Mouse (Mus musculus) ES-E14 (cell line): ENCODE measurements around the gene Capzb.

Experiments
- HCFC1 ChIP-seq: IDR thresholded peaks from 2 replicates; pipeline ENCODE4 v1.6.1; 2012; ENCODE audit warnings: low read length, inconsistent platforms, borderline replicate concordance; ENCODE audit not compliant: insufficient read depth
- MAFK ChIP-seq: IDR thresholded peaks from 2 replicates; pipeline ENCODE4 v1.6.1; 2014; ENCODE audit warnings: mild to moderate bottlenecking, low read depth, low read length, inconsistent platforms; ENCODE audit not compliant: insufficient read depth
- ZC3H11A ChIP-seq: IDR thresholded peaks from 2 replicates; pipeline ENCODE4 v1.6.1; 2012; ENCODE audit warnings: low read depth, mild to moderate bottlenecking, inconsistent platforms, low read length, borderline replicate concordance
- ZNF384 ChIP-seq: IDR thresholded peaks from 2 replicates; pipeline ENCODE4 v1.6.1; 2012; ENCODE audit warnings: low read depth, low read length, inconsistent platforms

- TF ChIP-seq MAFK = no peak
- no peak for TF ChIP-seq ZNF384
- no peak for TF ChIP-seq ZC3H11A
- TF ChIP-seq HCFC1 = no peak
Observed at GRCm38 (mm10) chr4:139192499-139193175, at the start of gene Capzb.
